Mouse (Mus musculus): ENCODE results near the gene Zfyve1. TPM values are rescaled to one million over a fixed set of nuclear protein-coding genes. Genes with fewer than 3 reads are reported as not detected.

Gene Zfyve1
- polyA plus RNA-seq, 1 experiment from 2014 or later = 14.7 TPM

GRCm38 (mm10) chr12:83534190-83534589 lies 62.8 kb downstream of the Zfyve1 start:
- Histone ChIP-seq H3K27me3 (ENCODE audit: insufficient read depth, low read length) (no peaks in the 10 kb centered on the region), H3K4me1 (ENCODE audit: insufficient read depth) (no peaks in the 10 kb centered on the region), H3K27ac (ENCODE audit: low read depth) (no peak overlapping the region), H3K4me2 (no peak overlapping the region), H3K4me3 (ENCODE audit: low read depth, low read length) (no peak overlapping the region), H3K9ac (no peak overlapping the region), H3K36me3 (ENCODE audit: insufficient read depth) (peaks cover 37% of the 10 kb centered on the region; the same call in 1 of the 2 replicates), H3K9me3 (ENCODE audit: low read depth, low read length) (no peaks in the 10 kb centered on the region)
- WGBS = 82% methylated on average over 3 of the region's 3 CpGs
- DNase-seq (no peak), ATAC-seq (ENCODE audit: insufficient read depth) (no peak)
- no peak for TF ChIP-seq CTCF (IDR thresholded peaks at IDR 0.05; ENCODE audit: low read depth)

DNA sequence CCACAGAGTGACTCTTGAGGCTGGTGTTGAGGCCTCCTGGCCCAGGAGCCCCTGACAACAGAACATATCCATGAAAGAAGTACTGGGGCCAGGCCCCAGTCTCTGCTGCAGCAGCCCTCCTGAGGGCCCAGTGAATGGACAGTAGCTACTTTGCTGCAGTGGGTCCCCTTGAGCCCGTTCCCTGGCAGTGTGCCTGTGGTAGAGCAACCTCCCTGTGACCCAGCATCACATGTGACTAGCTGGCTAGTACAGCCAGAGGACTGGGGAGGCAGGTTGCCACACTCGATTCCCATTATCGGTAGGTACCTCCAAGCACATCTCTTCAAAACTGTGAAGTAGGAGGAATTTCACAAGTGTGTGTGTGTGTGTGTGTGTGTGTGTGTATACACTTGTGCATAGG lies 64.1 kb downstream of the Zfyve1 start:
- Histone ChIP-seq H3K27me3 (ENCODE audit: insufficient read depth, low read length) (no peaks in the 10 kb centered on the region), H3K4me1 (ENCODE audit: insufficient read depth) (no peaks in the 10 kb centered on the region), H3K4me3 (ENCODE audit: low read depth, low read length) (no peak overlapping the region), H3K9ac (no peak overlapping the region), H3K4me2 (no peak overlapping the region), H3K36me3 (ENCODE audit: insufficient read depth) (peaks cover 39% of the 10 kb centered on the region; the same call in 1 of the 2 replicates), H3K9me3 (ENCODE audit: low read depth, low read length) (no peaks in the 10 kb centered on the region), H3K27ac (ENCODE audit: low read depth) (no peak overlapping the region)
- no peak for ATAC-seq (ENCODE audit: insufficient read depth)
- 94% methylated on average over 3 of the region's 3 CpGs for WGBS
- TF ChIP-seq CTCF (IDR thresholded peaks at IDR 0.05; ENCODE audit: low read depth) = no peak
- DNase-seq = no peak

DNA sequence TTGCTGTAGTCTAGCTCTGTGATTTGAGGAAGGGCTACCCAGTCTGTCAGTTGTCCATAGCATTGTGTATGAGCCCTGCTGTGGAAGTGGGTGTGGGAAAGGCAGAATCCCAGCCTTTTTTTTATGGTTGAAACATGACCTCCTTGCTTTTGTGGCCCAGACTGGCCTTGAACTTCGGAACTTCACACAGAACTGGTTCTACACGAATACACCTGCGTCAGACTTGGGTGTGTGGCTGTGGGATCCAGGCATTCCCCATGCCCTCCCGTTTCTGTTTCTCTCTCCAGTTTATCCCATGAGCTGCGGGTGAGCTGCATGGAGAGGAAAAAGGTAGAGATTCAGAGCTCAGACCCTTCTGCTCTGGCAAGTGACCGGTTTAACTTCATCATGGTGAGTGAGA lies 65.0 kb downstream of the Zfyve1 start:
- DNase-seq (no peak), ATAC-seq (ENCODE audit: insufficient read depth) (no peak)
- H3K36me3 ChIP-seq (ENCODE audit: insufficient read depth) = peaks cover 41% of the 10 kb centered on the region; the same call in 1 of the 2 replicates
- no peak overlapping the region for H3K27ac ChIP-seq (ENCODE audit: low read depth)
- 90% methylated on average over 6 of the region's 6 CpGs for WGBS
- no peaks in the 10 kb centered on the region for H3K9me3 ChIP-seq (ENCODE audit: low read depth, low read length)
- no peaks in the 10 kb centered on the region for H3K4me1 ChIP-seq (ENCODE audit: insufficient read depth)
- no peaks in the 10 kb centered on the region for H3K27me3 ChIP-seq (ENCODE audit: insufficient read depth, low read length)
- TF ChIP-seq CTCF (IDR thresholded peaks at IDR 0.05; ENCODE audit: low read depth) = no peak
- H3K9ac ChIP-seq = no peak overlapping the region
- no peak overlapping the region for H3K4me3 ChIP-seq (ENCODE audit: low read depth, low read length)
- H3K4me2 ChIP-seq = no peak overlapping the region

DNA sequence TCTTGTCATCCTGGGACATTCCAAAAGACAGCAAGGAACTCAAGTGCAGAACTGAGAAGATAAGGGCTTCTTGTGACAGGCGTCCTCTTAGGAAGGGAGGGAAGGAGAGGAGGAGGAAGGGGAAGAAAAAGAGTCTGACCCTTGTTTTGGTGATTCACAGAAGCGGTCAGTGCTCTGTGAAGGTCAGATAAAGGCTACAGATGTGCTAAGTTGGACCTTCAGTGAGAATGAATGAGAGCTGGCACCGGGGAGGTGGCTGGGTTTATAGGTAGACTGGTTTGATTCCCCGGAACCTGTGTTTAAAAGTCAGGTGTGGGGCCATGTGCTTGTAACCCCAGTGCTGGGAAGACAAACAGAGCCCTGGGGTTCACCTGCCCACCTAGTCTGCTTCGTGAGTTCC lies 68.4 kb downstream of the Zfyve1 start:
- H3K9me3 ChIP-seq (ENCODE audit: low read depth, low read length) = no peaks in the 10 kb centered on the region
- no peak for DNase-seq
- TF ChIP-seq CTCF (IDR thresholded peaks at IDR 0.05; ENCODE audit: low read depth) = no peak
- no peaks in the 10 kb centered on the region for H3K4me1 ChIP-seq (ENCODE audit: insufficient read depth)
- no peak overlapping the region for H3K27ac ChIP-seq (ENCODE audit: low read depth)
- no peak overlapping the region for H3K4me2 ChIP-seq
- H3K27me3 ChIP-seq (ENCODE audit: insufficient read depth, low read length) = no peaks in the 10 kb centered on the region
- no peak overlapping the region for H3K4me3 ChIP-seq (ENCODE audit: low read depth, low read length)
- no peak for ATAC-seq (ENCODE audit: insufficient read depth)
- peaks cover 29% of the 10 kb centered on the region; the same call in 1 of the 2 replicates for H3K36me3 ChIP-seq (ENCODE audit: insufficient read depth)
- H3K9ac ChIP-seq = no peak overlapping the region
- WGBS = 68% methylated on average over 5 of the region's 5 CpGs

- WGBS = 62% methylated on average over 6 of the region's 6 CpGs
- DNase-seq = no peak
- Histone ChIP-seq H3K4me2 (no peak overlapping the region), H3K9ac (no peak overlapping the region), H3K4me3 (ENCODE audit: low read depth, low read length) (no peak overlapping the region), H3K27me3 (ENCODE audit: insufficient read depth, low read length) (no peaks in the 10 kb centered on the region), H3K9me3 (ENCODE audit: low read depth, low read length) (no peaks in the 10 kb centered on the region), H3K36me3 (ENCODE audit: insufficient read depth) (peaks cover 23% of the 10 kb centered on the region; the same call in 1 of the 2 replicates), H3K4me1 (ENCODE audit: insufficient read depth) (no peaks in the 10 kb centered on the region), H3K27ac (ENCODE audit: low read depth) (no peak overlapping the region)
- ATAC-seq (ENCODE audit: insufficient read depth) = no peak
- TF ChIP-seq CTCF (IDR thresholded peaks at IDR 0.05; ENCODE audit: low read depth) = no peak
These were observed 69.2 kb downstream of the Zfyve1 start for GRCm38 (mm10) chr12:83527816-83528215.

DNA sequence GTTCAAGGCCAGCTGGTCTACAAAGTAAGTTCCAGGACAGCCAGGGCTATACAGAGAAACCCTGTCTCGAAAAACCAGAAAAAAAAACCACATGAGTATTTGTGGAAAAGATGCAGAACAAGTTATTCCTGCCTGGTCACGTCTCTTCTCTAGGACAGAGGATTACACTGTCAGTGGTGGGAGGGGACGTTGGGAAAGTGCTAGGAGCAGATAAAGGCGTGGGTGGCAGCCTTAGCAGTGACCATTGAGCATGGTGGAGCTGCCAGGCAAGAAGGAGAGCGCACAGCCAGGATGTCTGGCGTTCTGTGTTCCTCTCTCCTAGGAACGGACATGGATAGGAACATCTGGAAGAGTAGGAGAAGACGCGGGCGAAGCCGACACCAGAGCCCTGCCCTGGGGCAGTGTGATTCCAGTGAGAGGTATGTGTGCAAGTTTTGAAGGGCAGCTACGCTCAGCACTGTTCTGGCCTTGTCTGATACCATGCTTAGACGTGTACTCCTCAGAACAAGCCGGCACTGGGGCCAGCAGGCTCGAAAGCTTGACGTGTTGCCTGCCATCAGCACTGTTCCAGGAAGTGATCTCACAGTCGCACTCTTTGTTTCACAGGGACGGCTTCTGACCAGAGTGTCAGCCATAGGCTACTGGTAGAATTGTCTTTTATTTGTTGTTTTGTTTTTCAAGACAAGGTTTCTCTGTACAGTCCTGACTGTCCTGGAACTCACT lies 71.0 kb downstream of the Zfyve1 start:
- WGBS = 67% methylated on average over 18 of the region's 18 CpGs
- TF ChIP-seq CTCF (IDR thresholded peaks at IDR 0.05; ENCODE audit: low read depth) = no peak
- H3K4me2 ChIP-seq = no peak overlapping the region
- peaks cover 17% of the 10 kb centered on the region; the same call in 1 of the 2 replicates for H3K36me3 ChIP-seq (ENCODE audit: insufficient read depth)
- no peak overlapping the region for H3K9ac ChIP-seq
- H3K4me3 ChIP-seq (ENCODE audit: low read depth, low read length) = no peak overlapping the region
- ATAC-seq (ENCODE audit: insufficient read depth) (no peak), DNase-seq (no peak)
- no peaks in the 10 kb centered on the region for H3K27me3 ChIP-seq (ENCODE audit: insufficient read depth, low read length)
- no peaks in the 10 kb centered on the region for H3K9me3 ChIP-seq (ENCODE audit: low read depth, low read length)
- H3K4me1 ChIP-seq (ENCODE audit: insufficient read depth) = no peaks in the 10 kb centered on the region
- H3K27ac ChIP-seq (ENCODE audit: low read depth) = no peak overlapping the region

DNA sequence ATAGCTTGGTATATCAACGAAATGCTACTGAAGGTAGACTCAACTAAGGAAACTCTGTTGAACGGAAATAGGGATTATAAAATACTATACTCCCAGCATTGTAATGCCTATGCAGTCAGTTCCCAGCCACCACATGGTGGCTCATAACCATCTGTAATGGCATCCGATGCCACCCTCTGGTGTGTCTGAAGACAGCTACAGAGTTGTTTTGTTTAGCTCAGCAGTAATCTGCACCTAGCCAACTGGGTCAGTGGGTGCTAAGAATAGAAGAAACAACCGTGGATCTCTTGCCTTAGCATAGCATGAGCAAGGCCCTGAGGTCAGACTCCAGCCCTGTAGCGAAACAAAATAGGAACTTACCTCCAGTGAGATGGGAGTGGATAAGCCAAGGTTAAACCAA lies 72.7 kb downstream of the Zfyve1 start:
- no peak for TF ChIP-seq CTCF (IDR thresholded peaks at IDR 0.05; ENCODE audit: low read depth)

More for the DNA sequence above, 72.7 kb downstream of the Zfyve1 start:
- 80% methylated on average over 5 of the region's 5 CpGs for WGBS
- ATAC-seq (ENCODE audit: insufficient read depth) = no peak
- Histone ChIP-seq H3K9ac (no peak overlapping the region), H3K4me3 (ENCODE audit: low read depth, low read length) (no peak overlapping the region), H3K27me3 (ENCODE audit: insufficient read depth, low read length) (no peaks in the 10 kb centered on the region), H3K27ac (ENCODE audit: low read depth) (no peak overlapping the region), H3K36me3 (ENCODE audit: insufficient read depth) (peaks cover 12% of the 10 kb centered on the region; the same call in 1 of the 2 replicates), H3K4me1 (ENCODE audit: insufficient read depth) (no peaks in the 10 kb centered on the region), H3K4me2 (no peak overlapping the region), H3K9me3 (ENCODE audit: low read depth, low read length) (no peaks in the 10 kb centered on the region)
- no peak for DNase-seq

Measured in lung, embryonic 14.5 days (tissue).